Mouse (Mus musculus) 3134 (cell line): ENCODE data around the gene Cenpf.

Experiments used
- DNase-seq: peaks from one replicate; pipeline ENCODE4 v3.0.0-alpha.2; 2011; ENCODE audit warnings: low spot score; ENCODE audit not compliant: insufficient read length; ENCODE audit errors: extremely low read depth

The Cenpf gene

GRCm38 (mm10) chr1:189687654-189688387 is at the start of gene Cenpf:
Gene Cenpf (minus strand): TSS chr1:189688086.
- peak; percentile 98 for DNase-seq

GRCm38 (mm10) chr1:189732156-189732555 is 44.3 kb upstream of the Cenpf start:
- no peak for DNase-seq

GRCm38 (mm10) chr1:189731697-189732096 is 43.8 kb upstream of the Cenpf start:
- DNase-seq, result no peak

GRCm38 (mm10) chr1:189729141-189729815 is 41.4 kb upstream of the Cenpf start:
- peak; percentile 61 for DNase-seq

- no peak for DNase-seq
These were observed 40.9 kb upstream of the Cenpf start for GRCm38 (mm10) chr1:189728784-189729115.

DNA sequence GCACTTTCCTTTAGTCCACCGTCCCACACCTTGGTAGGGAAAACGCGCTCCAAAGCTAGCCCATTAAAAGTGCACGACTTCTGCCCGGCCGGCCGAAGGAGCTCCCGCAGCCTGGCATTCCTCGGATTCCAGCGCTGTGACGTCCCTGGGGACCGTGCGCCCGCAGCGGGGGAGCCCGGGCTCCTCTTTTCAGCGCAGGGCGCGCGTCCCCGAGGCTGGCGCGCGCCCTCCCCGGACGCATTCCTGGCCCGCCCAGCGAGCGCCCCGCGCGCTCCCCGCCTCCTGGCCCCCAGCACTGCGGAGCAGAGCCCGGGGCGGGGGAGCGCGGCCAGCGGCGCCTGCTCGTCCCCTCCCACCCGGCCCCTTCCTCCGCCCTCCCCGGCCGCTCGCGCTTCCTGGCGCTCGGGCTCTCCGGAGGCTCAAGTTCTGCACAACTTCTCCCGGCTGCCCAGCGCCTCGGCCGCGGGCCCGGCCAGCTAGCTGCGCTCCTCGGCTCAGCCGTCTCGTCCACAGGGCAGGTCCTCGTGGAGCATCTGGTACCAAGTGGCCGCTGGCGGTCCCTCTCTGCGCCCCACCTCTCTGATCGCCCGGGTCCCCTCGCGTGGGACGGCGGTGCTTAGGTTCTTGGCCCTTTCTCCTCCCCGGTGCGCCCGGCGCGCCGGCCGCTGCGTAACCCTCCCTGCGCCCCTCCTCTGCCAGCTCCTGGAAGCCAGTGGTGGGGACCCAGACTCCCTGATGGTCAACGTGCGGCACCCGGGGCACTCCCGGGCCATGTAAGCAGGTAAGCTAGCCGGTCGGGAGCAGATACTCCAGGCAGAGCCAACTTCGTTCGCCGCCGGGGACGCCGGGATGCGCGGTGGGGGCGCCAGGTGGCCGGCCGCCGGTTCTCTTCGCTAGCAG is 40.2 kb upstream of the Cenpf start, which contains the start of gene Ptpn14:
Gene Ptpn14, plus strand, starts transcription at position 385 of the 900 bp plus-strand sequence.
- peak; percentile 98 for DNase-seq

DNA sequence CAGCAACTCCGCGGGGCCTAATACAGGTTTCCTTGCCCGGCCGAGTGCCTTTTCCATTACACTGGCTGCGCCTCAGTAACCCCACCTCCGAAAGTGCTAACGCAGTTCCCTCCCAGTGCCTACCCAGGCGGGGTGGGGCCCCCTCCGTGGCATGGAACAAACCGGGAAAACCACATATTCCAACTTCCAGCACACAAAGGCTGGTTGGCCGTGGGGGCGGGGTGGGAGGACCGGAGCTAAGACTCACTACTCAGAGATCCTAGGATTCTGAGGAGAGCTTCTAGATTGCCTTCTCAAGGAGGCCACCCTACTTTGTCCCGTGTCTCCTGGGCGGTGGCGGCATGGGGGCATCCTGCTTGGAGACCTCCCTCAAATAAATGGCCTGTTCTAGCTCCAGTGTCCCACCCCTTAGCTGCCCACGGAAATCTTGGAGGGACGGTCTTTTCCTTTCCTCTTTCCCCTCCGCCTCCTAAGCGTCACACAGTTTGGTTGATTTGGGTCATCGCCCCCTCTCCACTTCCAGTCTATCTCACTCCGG is 39.5 kb upstream of the Cenpf start:
- peak; percentile 93 for DNase-seq

DNA sequence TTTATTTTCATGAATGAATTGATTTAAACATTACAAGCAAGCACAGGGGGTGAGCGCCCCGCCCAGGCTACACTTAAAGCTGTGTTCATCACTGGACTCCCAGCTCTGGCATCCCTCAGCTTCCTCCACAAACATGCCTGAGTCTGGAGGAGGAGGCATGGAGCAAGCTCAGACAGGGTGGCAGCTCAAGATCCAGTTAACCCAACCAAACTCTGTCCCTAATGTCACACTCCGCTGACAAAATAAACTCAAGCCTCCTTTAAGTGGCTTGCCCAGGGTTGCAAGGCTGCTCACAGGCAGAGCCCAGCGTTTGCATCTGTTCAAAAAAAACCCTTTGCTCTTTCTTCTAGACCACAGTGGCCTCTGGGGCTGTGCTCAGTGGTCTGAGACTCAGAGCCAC is 38.2 kb upstream of the Cenpf start:
- no peak for DNase-seq

DNA sequence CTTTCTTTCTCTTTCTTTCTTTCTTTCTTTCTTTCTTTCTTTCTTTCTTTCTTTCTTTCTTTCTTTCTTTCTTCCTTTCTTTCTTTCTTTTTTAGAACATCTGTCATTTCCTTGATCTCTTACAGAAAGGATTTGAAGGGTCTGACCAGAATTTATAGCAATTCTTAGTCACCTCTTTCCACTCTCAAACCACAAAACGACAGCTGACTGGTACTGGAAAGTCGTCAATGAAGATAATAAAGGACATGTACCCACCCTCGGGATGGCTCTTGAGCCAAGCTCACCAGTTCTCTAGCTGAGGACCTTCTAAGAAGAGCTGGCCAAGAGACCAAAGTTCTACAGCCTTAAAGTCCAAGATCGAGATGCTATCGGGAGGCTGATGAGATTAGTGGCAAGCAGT is 30.7 kb upstream of the Cenpf start:
- no peak for DNase-seq

GRCm38 (mm10) chr1:189717546-189717945 is 29.7 kb upstream of the Cenpf start:
- no peak for DNase-seq

- DNase-seq, result peak; percentile 84
These were observed 28.3 kb upstream of the Cenpf start for GRCm38 (mm10) chr1:189715915-189716797.

- no peak for DNase-seq
These were observed 21.1 kb upstream of the Cenpf start for GRCm38 (mm10) chr1:189709001-189709400.

GRCm38 (mm10) chr1:189707419-189707818 is 19.5 kb upstream of the Cenpf start:
- no peak for DNase-seq

GRCm38 (mm10) chr1:189707014-189707413 is 19.1 kb upstream of the Cenpf start:
- DNase-seq, result no peak

GRCm38 (mm10) chr1:189706040-189706645 is 18.3 kb upstream of the Cenpf start:
- DNase-seq, result no peak

GRCm38 (mm10) chr1:189703591-189703990 is 15.7 kb upstream of the Cenpf start:
- no peak for DNase-seq

DNA sequence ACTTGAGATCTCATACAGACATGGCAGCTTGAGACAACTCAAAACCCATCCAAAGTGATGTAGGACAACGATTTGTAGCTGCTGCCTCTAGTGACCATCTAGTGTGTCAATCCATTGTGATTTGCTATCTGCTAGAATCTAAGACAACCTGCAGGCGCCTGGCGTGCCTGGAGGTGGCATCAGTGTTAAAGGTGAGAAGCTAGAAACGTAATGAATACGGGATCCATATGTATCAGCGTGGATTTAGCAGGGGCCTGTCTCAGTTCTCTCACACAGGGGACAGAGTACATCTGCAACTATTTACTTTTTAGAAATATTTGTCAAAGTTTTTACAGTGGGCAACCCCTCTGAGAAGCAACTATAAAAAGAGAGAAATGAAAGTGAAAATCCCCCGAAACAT is 15.3 kb upstream of the Cenpf start:
- DNase-seq, result no peak

- peak; percentile 29 for DNase-seq
These were observed 13.1 kb upstream of the Cenpf start for GRCm38 (mm10) chr1:189700990-189701389.

DNA sequence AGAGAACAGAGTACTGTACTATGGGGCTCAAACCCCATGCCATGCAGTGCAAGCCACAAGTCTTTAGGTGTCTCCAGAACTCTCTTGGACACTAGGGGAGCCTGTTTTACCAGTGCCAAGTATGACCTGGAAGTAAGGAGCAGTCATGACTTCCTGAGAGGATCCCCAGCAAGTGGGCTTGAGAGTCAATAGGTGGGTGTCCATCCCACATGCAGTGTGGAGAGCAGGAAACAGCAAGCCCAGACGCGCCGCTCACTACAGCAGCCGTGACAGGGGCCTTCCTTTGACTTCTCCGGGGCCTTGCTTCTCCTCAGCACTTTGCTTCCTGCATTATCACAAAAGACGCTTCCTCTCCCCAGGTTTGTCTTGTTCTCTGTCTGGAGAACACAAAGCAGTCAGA is 12.3 kb upstream of the Cenpf start:
- DNase-seq, result no peak

DNA sequence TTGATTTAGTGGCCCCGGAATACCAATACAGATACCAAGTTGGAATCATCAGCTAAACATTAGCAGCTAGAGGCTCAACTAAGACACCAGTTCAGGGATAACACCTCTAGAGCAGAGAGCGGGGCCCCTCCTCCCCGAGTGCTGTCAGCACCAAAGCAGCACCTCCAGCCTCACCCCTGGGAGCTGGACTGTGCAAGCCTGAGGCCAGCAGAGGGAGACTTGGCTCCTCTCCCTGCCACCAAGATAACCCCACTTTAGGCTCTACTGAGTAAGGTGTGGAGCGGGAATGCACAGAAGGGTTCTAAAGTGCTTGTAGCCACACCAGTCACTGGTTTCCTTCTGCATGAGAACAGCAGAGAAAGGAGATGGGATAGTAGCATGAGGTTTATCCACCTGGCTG is 10.5 kb upstream of the Cenpf start:
- DNase-seq, result no peak
